Mouse (Mus musculus): Measurements from ENCODE around the gene Cox4i1. TPM values are rescaled to one million over a fixed set of nuclear protein-coding genes. Genes with fewer than 3 reads are reported as not detected.
A peak's percentile ranks its signal among the peaks of the same experiment; 100 is the strongest.
"Not testable (repeated sequence)": the region's sequence is repeated elsewhere in the genome, so short reads cannot be mapped to it uniquely, and the experiment has no call there.

Gene Cox4i1
- total RNA-seq, 2 experiments from 2014 or later, result 1,414 to 1,997 TPM

DNA sequence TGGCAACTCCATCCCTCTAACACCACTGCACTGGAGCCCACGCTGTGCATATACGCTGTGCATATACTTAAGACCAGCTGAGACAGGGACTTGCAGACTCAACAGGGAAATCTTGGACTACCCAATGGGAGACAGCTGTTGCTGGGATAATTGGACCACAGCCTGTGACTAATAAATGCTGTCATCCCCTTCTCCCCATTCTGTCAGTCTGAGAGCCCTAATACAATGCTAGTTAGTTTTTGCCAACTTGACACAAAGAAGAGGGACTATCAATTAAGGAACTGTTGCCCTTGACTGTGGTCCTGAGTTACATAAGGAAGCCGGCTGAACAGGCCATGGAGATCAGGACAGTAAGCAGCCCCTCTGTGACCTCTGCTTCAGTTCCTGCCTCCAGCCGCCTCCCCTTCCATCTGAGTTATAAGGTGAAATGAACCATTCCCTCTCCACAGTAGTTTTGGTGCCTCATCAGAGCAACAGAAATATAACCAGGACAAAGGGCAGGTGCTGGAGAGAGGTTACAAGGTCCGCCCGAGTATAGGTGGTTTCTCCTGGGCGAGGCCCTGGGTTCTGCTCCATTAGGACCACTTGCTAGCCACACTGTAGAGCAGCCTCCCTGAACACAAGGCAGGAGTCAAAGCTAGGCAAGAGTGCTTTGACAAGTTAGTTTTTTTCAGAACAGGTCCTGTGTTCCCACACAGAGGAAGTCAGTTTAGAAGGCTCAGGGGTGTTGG lies 11.5 kb upstream of the Cox4i1 start:
- DNase-seq (ENCODE audit: low spot score in 2 of 2), result no peak

- no peak for DNase-seq (ENCODE audit: low spot score in 2 of 2)
Observed at GRCm38 (mm10) chr8:120657415-120657814, 10.6 kb upstream of the Cox4i1 start.

DNA sequence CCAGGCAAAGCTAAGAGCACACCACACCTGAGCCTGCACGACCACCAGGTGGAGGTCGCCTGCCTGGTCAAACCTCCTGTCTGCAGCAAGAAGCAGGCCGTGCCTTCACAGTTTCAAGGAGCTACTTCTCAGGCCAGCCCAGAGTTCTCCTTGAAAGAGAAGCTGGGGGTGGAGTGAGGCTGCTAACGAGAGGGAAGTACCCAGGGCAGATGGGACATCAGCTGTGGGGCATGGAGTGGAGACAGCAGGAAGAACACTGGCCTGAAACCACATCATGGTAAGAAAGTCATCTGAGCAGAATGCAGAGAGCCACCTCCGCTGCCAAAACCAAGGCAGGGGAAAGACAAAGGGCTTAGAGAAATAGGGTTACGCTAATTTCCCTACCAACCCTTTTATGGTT lies 3.5 kb upstream of the Cox4i1 start:
- no peak for DNase-seq (ENCODE audit: low spot score in 2 of 2)

DNA sequence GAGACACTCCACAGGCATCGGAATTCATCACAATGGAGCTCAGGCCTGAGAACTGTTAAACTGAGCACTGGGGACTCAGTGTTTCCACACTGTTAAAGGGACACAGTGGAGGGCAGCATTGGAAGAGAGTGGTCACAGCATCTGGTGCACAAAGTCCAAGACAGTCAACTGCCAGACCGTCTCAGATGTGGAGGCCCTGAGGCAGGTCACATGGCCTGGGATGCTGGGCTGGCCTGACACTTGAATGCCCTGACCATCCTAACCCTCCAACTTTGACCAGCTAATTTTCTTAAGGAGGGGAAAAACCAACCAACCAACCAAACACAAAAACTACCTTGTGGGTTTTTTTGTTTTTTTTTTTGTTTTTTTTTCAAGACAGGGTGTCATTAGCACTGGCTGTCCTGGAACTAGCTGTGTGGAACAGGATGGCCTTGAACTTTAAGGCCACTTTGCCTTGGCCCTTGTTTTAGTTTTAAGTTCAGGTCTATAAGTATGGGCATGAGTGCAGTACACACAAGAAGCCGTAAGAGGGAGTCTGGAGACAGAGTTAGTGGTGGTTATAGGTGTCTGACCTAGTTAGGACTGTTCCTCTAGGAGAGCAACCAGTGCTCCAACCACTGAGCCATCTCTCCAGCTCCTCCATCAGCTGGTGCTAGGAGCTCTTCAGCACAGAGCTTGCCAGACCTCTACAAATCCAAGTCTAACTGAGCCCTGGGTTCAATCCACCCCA lies 2.1 kb upstream of the Cox4i1 start:
- DNase-seq (ENCODE audit: low spot score in 2 of 2), result no peak

- DNase-seq (ENCODE audit: low spot score in 2 of 2), result no peak
Observed at GRCm38 (mm10) chr8:120666807-120667470, 1.1 kb upstream of the Cox4i1 start.

DNA sequence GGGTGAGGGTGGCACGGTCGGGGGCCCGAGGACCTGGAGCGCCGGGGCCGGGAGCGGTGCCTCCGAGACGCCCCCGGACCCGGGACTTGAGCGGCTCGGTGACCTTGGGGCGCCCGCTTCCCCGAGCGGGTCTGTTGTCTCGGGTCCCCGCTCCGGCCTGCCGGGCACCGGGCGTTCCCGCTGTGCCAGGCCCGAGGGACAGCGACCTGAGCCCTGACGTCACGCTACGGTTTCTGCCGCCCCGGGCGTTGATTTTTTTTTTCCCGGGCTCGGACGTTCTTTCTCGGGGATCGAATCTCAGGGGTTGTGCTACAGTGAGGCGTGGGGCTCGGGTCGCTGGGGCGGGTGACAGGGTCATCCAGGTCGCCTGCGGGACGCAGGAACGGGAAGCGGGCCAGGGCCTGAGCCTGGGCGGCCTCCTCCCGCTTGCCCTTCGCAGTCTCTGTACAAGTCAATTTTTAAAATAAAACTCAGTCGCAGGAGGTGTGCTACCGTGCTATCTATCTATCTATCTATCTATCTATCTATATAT lies 418 bp downstream of the Cox4i1 start, which contains the start of gene Emc8:
Gene Emc8 (minus strand): TSS at position 200 of the 532 bp plus-strand sequence.
- DNase-seq (ENCODE audit: low spot score in 2 of 2), result peak; percentile 35 to 52

- DNase-seq (ENCODE audit: low spot score in 2 of 2), result no peak
Observed at GRCm38 (mm10) chr8:120671775-120672174, 3.8 kb downstream of the Cox4i1 start.

DNA sequence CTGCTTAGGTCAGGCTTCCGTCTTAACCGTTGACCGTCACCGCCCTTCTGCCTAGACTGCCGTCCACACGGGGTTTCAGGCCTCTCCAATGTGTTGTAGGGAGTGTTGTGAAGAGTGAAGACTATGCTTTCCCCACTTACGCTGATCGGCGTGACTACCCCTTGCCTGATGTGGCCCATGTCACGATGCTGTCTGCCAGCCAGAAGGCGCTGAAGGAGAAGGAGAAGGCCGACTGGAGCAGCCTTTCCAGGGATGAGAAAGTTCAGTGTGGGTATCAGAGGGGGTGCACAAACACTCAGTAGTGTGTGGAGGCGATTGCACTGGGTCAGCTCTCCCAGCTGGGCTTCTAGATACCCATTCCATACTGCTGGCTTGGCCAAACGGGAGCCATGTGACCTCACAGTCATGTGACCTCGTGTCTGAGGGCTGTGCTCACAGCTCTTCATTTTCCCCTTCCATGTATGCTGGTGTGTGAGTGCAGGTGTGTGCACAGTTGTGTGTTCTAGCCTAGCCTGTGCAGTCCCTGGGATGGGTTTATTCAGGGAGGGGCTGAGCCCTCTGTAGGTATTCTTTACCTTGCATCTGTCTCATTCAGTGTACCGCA lies 4.7 kb downstream of the Cox4i1 start:
- DNase-seq (ENCODE audit: low spot score in 2 of 2), result no peak

GRCm38 (mm10) chr8:120673298-120673697 lies 5.3 kb downstream of the Cox4i1 start:
- DNase-seq (ENCODE audit: low spot score in 2 of 2), result no peak

- DNase-seq (ENCODE audit: low spot score in 2 of 2), result no peak
Observed at GRCm38 (mm10) chr8:120675718-120676117, 7.7 kb downstream of the Cox4i1 start.

DNA sequence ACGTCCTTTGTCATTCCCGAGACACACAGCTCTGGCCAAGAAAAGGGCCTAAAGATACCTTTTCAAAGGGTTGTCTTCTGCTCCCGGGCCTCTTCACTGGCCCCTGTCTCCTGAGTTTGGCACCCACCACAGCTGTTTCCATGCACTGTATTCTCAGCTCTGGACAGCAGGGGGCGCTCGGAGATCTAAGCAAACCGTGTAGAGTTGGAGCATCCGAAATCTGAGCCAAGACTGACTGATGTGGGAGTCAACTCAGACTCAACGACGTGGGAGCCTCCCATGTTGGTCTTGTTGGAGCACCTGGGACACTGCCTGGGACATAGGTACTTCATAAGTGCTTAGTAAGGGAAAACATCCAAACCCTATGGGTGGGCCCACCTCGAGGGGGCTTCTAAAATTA lies 10.4 kb downstream of the Cox4i1 start:
- peak; percentile 83 to 89 for DNase-seq (ENCODE audit: low spot score in 2 of 2)

DNA sequence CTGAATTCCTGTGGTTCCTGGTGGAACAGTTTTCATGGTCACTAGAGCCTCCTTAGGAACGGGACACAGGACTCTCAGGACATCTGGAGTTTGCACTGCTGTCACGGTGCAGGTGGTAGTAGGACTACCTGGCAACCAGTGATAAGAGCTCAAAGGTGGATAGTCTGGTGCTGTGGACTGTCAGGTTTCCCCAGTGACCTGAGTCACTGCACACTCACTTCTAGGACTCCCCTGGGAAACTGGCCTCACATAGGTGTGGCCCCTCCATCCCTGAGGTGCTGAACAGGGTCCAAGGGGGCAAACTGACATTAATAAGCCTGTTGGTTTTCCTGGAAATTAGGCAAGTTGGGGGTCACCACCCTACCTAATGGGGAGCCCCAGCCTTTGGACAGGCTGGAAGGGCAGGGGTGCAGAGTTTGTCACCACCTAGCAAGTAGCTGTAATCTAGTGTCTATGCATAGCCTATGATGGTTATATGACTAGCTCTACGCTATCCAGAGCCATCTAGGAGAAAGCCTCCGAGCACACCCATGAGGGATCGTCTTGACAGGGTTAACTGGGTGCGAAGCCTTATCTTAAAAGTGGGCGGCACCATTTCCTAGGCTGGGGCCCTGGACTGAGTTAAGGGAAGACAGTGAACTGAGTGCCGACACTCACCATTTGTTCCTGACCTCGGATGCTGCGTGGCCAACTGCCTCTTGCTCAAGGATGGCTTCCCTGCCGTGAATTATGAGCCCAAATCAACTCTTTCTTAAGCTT lies 11.8 kb downstream of the Cox4i1 start:
- DNase-seq (ENCODE audit: low spot score in 2 of 2), result no peak

GRCm38 (mm10) chr8:120680405-120680804 lies 12.4 kb downstream of the Cox4i1 start:
- not testable (repeated sequence) for DNase-seq (ENCODE audit: low spot score in 2 of 2)

DNA sequence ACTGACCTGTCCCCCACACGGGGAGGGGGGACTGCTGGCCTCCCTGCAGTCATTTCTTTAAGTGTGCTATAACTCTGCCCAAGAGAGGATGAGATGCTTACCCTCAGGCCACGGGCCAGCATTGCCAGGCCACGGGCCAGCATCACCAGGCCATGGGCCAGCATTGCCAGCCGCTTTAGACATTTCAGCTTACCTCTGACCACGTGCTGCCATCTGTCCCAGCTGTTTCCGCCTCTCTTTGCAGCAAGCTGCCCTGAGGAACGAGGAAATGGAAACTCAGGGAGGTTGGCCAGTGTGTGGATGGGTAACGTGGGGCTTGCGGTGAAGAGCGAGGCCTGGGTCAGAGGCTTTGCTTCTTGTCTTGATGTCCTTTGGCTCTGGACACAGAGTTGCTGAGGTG lies 13.1 kb downstream of the Cox4i1 start:
- no peak for DNase-seq (ENCODE audit: low spot score in 2 of 2)

DNA sequence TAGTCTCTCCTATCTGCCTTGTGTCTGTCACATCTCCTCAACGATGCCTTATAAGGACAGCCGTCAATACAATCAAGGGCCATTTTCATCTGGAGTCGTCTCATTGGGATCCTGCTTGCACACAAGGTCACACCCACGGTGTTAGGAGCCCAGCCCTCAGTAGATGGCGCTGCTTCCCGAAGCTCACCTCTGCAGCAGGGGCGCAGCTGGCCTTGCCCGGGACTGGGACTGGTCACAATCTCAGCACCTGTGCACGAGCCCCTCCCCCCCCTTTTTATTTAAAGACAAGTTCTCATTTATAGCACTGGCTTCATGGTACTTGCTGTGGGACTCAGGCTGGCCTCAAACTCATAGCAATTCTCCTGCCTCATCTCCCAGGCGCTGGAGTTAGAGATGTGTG lies 15.6 kb downstream of the Cox4i1 start:
- peak; percentile 80 to 81 for DNase-seq (ENCODE audit: low spot score in 2 of 2)

- DNase-seq (ENCODE audit: low spot score in 2 of 2), result no peak
Observed at GRCm38 (mm10) chr8:120684082-120684481, 16.1 kb downstream of the Cox4i1 start.

GRCm38 (mm10) chr8:120685097-120685496 lies 17.1 kb downstream of the Cox4i1 start:
- DNase-seq (ENCODE audit: low spot score in 2 of 2), result peak; percentile 46 to 59

- DNase-seq (ENCODE audit: low spot score in 2 of 2), result no peak
Observed at GRCm38 (mm10) chr8:120685591-120685990, 17.6 kb downstream of the Cox4i1 start.

- DNase-seq (ENCODE audit: low spot score in 2 of 2), result no peak
Observed at GRCm38 (mm10) chr8:120686051-120686450, 18.0 kb downstream of the Cox4i1 start.

GRCm38 (mm10) chr8:120686576-120686975 lies 18.6 kb downstream of the Cox4i1 start:
- no peak for DNase-seq (ENCODE audit: low spot score in 2 of 2)
